Mouse (Mus musculus): Measurements from ENCODE around the gene Hand2.

GRCm38 (mm10) chr8:57354876-57355275, 34.1 kb downstream of the Hand2 start:
- TF ChIP-seq CTCF (IDR thresholded peaks at IDR 0.05; ENCODE audit: low read depth): no peak
- no peak for TF ChIP-seq EP300 (IDR thresholded peaks at IDR 0.05; ENCODE audit: low read depth)

Data from liver, postnatal 0 days (tissue).